Mouse (Mus musculus): Measurements from ENCODE around the gene Miga2. TPM values are rescaled to one million over a fixed set of nuclear protein-coding genes. Genes with fewer than 3 reads are reported as not detected.

The Miga2 gene
- total RNA-seq (2021) = 100 to 1,000 TPM; 112 to 120 TPM
- long read RNA-seq, experiment 1, transcript Miga2-201 (16 exons, 3,381 nt) = major isoform, 25 of 70 reads
- long read RNA-seq, experiment 1, transcript Miga2-202 (16 exons, 3,586 nt) = minor isoform, 12 of 70 reads
- long read RNA-seq, experiment 1, partial matches to known transcripts = 13 of 70 reads
- long read RNA-seq, experiment 1, other reads (novel, unspliced or antisense) = 20 of 70 reads
- long read RNA-seq, experiment 2, transcript Miga2-201 (16 exons, 3,381 nt) = major isoform, 36 of 86 reads
- long read RNA-seq, experiment 2, partial matches to known transcripts = 19 of 86 reads
- long read RNA-seq, experiment 2, other reads (novel, unspliced or antisense) = 29 of 86 reads

GRCm38 (mm10) chr2:30363773-30364650, at the start of gene Miga2:
TSS of gene Miga2 (plus strand) at chr2:30364233.
- TF ChIP-seq CTCF (conservative IDR thresholded peaks at IDR 0.05) = 0 out of 2 replicates have a peak, but pooled peaks have one; percentile 4
- Histone ChIP-seq H3K4me3 (peak within 1 kb of the TSS; percentile 82), H3K27ac (peak within 1 kb of the TSS; percentile 93)
- peak; percentile 98 to 99 for DNase-seq (ENCODE audit: low spot score in 2 of 2)

- no peak for DNase-seq (ENCODE audit: low spot score in 2 of 2)
- TF ChIP-seq CTCF (conservative IDR thresholded peaks at IDR 0.05) = peak; percentile 45
- no peak overlapping the region for H3K27ac ChIP-seq
- H3K4me3 ChIP-seq = no peak overlapping the region
Observed at GRCm38 (mm10) chr2:30316136-30316535, 47.9 kb upstream of the Miga2 start.

- H3K4me3 ChIP-seq = no peak overlapping the region
- H3K27ac ChIP-seq = peak overlapping the region; percentile 43; the same call in 1 of the 2 replicates
- peak in 1 of 2 experiments; percentile 47 for DNase-seq (ENCODE audit: low spot score in 2 of 2)
- TF ChIP-seq CTCF (conservative IDR thresholded peaks at IDR 0.05) = no peak
Observed at GRCm38 (mm10) chr2:30316955-30317354, 47.1 kb upstream of the Miga2 start.

- Histone ChIP-seq H3K4me3 (no peak overlapping the region), H3K27ac (no peak overlapping the region)
- TF ChIP-seq CTCF (conservative IDR thresholded peaks at IDR 0.05) = no peak
- no peak for DNase-seq (ENCODE audit: low spot score in 2 of 2)
Observed at GRCm38 (mm10) chr2:30319260-30319659, 44.8 kb upstream of the Miga2 start.

GRCm38 (mm10) chr2:30323111-30323510, 40.9 kb upstream of the Miga2 start:
- TF ChIP-seq CTCF (conservative IDR thresholded peaks at IDR 0.05) = no peak
- DNase-seq (ENCODE audit: low spot score in 2 of 2) = no peak
- no peak overlapping the region for H3K27ac ChIP-seq
- H3K4me3 ChIP-seq = no peak overlapping the region

- no peak for DNase-seq (ENCODE audit: low spot score in 2 of 2)
- TF ChIP-seq CTCF (conservative IDR thresholded peaks at IDR 0.05) = no peak
- no peak overlapping the region for H3K27ac ChIP-seq
- H3K4me3 ChIP-seq = no peak overlapping the region
Observed at GRCm38 (mm10) chr2:30325296-30325695, 38.7 kb upstream of the Miga2 start.

- Histone ChIP-seq H3K27ac (no peak overlapping the region), H3K4me3 (no peak overlapping the region)
- TF ChIP-seq CTCF (conservative IDR thresholded peaks at IDR 0.05) = no peak
- no peak for DNase-seq (ENCODE audit: low spot score in 2 of 2)
Observed at GRCm38 (mm10) chr2:30327276-30327675, 36.8 kb upstream of the Miga2 start.

GRCm38 (mm10) chr2:30328791-30329190, 35.2 kb upstream of the Miga2 start:
- H3K27ac ChIP-seq = no peak overlapping the region
- TF ChIP-seq CTCF (conservative IDR thresholded peaks at IDR 0.05) = no peak
- H3K4me3 ChIP-seq = no peak overlapping the region
- DNase-seq (ENCODE audit: low spot score in 2 of 2) = no peak

GRCm38 (mm10) chr2:30335324-30335723, 28.7 kb upstream of the Miga2 start:
- no peak overlapping the region for H3K4me3 ChIP-seq
- no peak overlapping the region for H3K27ac ChIP-seq
- no peak for DNase-seq (ENCODE audit: low spot score in 2 of 2)
- TF ChIP-seq CTCF (conservative IDR thresholded peaks at IDR 0.05) = no peak

- H3K4me3 ChIP-seq = no peak overlapping the region
- TF ChIP-seq CTCF (conservative IDR thresholded peaks at IDR 0.05) = peak; percentile 48
- DNase-seq (ENCODE audit: low spot score in 2 of 2) = no peak
- H3K27ac ChIP-seq = peak overlapping the region; percentile 67
Observed at GRCm38 (mm10) chr2:30336174-30336915, 27.7 kb upstream of the Miga2 start.

- peak overlapping the region; percentile 67; the same call in 1 of the 2 replicates for H3K27ac ChIP-seq
- no peak for DNase-seq (ENCODE audit: low spot score in 2 of 2)
- H3K4me3 ChIP-seq = no peak overlapping the region
- TF ChIP-seq CTCF (conservative IDR thresholded peaks at IDR 0.05) = no peak
Observed at GRCm38 (mm10) chr2:30337179-30337578, 26.9 kb upstream of the Miga2 start.

GRCm38 (mm10) chr2:30342061-30342460, 22.0 kb upstream of the Miga2 start:
- Histone ChIP-seq H3K27ac (peak overlapping the region; percentile 39; the same call in 1 of the 2 replicates), H3K4me3 (no peak overlapping the region)
- no peak for TF ChIP-seq CTCF (conservative IDR thresholded peaks at IDR 0.05)
- DNase-seq (ENCODE audit: low spot score in 2 of 2) = no peak

Data from layer of hippocampus, adult 2 months (tissue).